Mouse (Mus musculus) embryo, embryonic 11.5 days (tissue): ENCODE data around the gene Fbxl5.

ENCODE experiments used
- DNase-seq: peaks from one replicate; pipeline ENCODE4 v3.0.0-alpha.2; 2012; ENCODE audit warnings: low read depth, low spot score

The Fbxl5 gene

DNA sequence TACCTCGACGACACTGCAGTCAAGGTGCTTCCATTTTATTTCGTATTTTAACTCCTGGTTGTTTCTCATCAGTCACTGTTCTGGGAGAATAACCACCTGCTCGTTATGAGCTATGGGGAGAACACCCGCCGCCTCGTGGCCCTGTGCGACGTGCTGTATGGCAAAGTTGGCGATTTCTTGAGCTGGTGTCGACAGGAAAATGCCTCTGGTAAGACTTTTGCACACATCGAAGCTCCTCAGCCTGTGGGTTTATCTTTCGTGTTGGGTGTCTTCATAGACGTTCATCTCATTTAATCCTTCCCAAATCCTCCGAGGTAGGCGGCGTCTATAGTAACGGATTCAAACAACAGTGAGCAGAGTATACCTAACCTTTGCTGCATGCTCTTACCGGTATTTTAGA lies at the start of gene Fbxl5:
TSS of gene Fbxl5 (minus strand) at position 101 of the 400 bp plus-strand sequence.
- no peak for DNase-seq

DNA sequence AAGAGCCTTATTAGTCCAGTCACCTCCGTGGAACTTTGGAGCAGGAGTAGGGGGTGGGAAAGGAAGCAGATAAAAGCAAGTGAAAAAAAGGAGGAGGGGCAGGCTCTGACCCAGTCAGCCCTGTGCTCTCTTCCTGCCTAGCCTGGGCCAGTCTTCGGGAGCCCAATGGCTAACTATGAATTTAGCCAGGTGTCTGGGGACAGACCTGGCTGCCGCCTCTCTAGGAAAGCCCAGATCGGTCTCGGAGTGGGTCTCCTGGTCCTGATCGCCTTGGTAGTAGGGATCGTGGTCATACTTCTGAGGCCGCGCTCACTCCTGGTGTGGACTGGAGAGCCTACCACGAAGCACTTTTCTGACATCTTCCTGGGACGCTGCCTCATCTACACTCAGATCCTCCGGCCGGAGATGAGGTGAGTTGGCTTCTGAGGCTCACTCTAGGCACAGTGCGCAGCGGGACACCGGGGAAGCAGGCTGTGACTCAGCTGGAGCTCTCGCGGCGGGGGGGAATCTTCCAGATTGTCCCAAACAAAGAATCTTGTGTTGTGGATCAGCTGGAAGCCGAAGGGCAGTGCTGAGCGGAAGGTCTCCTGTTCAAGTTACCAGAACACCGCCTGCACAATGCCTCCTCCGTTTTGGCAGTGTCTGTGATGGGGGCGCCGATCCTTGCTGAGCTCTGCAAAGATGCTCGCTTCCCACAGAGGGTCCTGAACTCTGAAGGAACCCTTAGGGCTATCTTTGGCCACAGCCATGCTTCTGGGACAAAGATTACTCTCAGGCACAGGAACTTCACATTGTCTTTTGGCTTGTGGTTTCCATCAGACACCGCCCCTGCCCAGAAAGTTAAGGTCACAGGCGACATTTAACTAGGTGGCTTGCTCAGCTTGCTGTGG lies 47.5 kb upstream of the Fbxl5 start:
- DNase-seq: no peak

DNA sequence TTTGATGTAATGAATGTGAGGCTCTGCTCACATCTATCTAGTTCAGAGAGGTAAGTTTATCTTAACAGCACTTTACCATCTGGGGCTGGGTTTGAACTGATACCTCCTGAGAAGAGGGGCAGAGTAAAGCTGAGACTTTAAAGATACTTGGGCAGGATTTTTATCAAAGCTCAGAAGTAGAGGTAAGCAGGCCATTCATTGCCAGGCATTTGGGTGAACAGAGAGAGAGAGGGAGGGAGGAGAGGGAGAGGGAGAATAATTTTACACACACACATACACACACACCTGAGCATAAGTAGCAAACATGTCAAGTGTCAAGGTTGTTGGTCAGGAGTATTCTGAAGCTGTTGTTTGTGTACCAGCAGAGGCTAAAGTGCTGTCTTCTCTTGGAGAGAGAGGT lies 46.8 kb upstream of the Fbxl5 start, which contains the start of gene Cd38:
TSS of gene Cd38 (plus strand) at position 301 of the 400 bp plus-strand sequence.
- DNase-seq: no peak

DNA sequence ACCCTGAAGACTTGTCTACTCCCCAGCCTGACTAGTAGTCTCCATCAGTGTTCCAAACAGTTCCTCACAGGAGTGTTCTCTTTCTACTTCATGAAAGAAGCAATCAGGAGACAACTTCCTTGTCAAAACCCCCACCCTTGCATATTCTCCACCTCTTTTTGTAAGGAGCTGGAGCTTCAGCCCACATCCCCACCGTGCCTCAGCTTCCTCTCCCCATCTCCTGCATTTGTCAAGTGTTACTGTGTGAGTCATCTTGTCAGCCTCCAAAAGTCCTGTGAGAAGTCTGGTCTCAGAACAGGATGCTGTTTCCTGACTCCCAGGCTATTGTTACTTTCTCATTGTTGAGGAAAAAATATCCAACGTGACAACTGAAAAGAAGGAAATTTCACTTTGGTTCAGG lies 43.9 kb upstream of the Fbxl5 start:
- no peak for DNase-seq

DNA sequence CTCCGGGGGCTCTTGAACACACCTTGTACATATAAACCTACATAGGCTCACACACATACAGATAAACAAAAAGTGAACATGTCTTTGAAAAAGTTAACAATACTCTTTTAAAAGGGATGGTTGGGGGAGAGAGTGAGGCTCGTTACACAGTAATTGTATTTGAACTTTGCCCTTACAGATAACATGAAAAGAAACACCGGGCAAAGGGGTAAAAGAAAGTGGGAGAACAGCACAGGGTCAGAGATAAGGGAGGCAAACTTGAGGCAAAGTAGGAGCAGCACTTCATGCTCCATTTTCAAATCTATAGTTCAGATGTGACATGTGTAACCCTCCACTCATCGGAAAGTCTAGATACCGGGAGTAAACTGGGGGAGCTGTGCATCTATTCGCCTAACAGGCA lies 42.2 kb upstream of the Fbxl5 start:
- no peak for DNase-seq

DNA sequence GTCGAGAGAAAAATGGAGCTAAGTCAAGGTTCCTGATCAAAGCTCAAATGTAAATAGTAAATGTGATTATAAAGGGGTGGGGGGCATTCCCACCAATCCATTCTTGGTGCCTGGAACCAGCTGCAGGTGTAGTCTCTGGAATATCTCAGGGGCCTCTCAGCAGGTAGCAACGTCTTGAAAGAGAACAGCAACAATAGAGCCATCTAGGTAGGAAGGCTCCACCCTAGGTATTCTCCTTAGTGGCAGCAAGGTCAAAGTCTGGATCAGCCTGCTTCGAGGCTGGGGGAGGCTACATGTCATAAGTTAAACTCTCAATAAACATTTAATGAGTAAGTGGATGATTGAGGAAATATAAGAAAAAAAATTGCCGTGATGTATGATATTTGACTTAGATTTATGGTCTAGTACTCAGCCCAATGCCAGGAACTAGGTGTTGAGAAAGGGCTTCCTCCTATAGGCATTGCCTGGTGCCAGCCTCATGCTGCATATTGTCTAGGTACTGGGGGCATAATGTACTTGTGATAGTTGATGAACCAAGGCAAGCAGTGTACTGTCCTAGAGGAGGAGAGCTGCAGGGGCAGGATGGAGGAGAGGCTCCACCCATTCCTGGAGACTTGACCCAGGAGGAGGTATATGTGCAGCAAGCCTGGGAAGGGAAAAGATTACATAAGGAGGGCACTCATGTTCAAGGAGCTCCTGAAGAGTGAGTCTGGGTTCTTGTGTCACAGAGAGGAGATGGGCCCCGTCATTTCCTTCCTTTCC lies 39.4 kb upstream of the Fbxl5 start:
- DNase-seq: no peak

DNA sequence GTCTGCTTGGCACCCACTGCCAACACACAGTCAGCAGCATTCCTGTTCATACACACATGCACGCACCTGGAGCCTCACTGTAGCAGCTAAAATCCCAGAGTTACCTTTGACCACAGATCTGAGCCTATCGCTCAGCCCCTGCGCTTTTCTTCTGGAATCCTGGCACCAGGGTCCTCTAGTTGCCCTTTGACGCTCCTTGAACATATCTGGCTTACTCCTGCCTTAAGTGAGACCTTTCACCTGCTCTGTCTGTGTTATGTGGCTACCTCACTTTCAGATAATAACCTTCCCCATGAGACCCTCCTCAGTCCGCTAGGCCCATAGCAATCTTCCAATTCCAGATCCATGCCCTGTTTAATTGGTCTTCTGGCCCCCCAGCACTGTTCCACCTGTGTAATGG lies 38.7 kb upstream of the Fbxl5 start:
- no peak for DNase-seq

DNA sequence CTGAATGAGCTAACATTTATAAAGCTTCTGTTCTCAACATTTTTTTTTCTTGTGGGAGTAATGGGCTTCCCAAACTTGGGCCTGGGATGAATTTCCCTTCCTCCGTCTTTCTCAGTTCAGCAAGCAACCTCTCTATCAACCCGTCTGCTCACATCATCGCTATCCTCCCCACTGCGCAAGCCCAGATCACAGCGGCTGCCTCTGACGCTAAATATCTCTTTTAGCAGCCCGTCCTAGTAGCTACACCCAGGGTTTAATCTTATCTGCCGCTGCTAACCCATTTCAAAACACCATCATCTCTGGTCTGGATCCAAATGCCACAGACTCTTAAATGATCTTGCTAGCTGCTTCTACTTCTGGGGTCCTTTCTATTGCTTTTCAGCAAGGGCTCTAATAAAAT lies 38.2 kb upstream of the Fbxl5 start:
- no peak for DNase-seq

DNA sequence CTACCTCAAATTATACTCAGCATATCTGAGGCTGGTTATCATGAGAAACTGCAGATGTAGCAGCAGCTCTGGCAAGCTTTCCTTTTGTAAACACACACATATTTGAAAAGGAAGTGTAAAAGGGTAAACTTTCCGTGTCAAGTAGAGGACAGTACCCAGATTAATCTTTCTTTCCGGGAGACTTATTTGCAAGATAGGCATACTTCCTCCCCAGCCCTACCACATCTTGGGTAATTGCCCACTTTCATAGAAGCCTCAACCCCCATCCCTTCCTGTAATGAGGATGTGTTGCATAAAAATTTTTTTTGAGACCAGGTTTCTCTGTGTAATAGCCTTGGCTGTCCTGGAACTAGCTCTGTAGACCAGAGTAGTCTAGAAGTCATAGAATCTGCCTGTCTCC lies 34.3 kb upstream of the Fbxl5 start:
- no peak for DNase-seq

DNA sequence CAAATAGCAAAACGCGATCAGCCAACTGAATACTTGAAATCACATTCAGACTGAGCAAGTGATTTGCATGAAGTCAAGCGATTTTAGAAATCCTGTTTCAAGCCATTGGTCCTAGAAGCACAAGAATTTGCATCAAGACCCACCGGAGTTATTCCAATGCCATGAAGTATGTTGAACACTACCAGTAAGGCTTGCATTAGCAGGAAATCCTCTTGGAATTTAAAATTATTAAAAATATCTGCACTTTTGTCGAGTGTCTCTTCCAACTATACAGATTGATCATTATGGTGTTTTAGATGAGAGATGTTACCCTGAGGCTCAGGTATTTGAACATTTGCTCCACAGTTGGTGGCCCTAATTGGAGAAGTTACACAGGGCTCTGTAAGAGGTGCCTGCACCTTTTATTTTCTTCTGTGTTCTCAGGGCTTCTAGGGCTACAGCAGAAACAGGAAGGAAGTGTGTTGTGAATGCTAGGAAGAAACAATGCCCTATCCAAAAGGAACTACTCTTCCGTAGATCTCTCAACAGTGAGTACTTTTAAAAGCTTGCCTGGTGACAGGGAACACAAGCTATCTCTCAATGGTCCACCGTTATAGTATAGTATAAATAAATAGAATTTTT lies 32.5 kb upstream of the Fbxl5 start:
- no peak for DNase-seq

DNA sequence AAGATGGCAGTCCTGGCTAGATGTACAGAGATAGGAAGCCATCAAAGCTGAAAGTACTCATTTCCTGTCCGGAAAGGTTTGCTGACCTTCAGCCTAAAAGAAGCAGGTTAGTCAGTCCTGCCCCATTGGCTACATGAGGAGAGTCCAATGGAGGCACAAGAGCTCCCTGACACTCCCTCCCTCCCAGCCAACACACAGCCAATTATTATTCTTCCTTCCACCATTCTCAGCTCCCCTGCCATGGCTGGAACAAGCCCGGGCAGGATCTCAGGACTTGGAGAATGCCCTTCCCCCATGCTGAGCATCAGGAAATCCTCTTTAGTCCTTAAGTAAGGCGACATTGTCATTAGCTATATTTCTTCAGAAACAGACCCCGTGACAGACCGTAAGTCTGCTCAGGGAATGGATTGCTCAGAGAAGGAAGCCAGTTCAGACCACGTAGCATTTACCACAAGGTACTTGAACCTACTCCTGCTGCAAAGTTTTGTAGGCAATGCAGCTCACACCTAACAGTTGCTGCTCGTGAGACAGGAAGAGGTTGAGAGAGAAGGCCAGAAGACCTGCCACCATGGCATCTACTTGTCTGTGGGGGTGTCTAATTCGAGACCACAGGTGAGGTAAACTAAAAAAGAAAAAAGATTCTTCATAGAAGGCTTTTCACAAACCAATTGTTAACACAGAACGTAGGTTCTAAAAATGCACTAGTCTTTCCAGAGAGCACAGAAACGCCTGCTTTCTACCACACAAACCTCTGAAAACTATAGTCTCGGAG lies 31.8 kb upstream of the Fbxl5 start:
- no peak for DNase-seq

DNA sequence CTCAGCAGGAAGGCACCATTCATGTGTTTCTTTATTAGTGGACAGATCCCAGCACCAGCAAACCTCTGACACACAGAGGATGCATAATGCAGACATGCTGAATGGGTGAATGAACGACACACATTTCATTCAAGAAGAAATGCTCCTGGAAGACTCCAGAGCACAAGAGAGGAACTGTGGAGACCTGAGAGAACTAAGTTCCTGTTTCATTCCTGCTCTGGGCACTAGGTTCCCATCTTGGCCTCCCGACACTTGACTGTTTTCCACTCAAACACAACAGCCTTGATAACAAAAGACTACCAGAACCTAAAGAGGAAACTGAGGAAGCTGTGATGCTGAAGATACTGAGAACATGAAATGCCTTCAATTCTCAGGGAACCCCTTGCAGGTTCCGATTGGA lies 26.8 kb upstream of the Fbxl5 start:
- DNase-seq: no peak

DNA sequence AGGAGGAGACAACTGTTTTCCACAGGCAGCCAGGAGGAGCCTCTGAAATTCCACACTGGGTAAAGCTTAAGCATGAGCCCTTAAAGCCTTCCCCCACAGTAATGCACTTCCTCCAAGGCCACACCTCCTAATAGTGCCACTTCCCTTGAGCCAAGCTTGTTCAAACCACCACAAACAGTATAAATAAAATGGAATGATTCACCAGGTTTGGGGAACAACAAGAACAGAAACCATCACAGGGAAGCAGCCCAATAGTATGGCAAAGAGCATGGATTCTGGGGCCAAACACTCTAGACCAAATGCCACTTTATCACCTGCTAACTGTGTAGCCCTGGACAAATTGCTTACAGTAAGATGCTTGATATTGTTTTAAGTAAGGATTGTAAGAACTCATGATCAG lies 26.1 kb upstream of the Fbxl5 start:
- no peak for DNase-seq

DNA sequence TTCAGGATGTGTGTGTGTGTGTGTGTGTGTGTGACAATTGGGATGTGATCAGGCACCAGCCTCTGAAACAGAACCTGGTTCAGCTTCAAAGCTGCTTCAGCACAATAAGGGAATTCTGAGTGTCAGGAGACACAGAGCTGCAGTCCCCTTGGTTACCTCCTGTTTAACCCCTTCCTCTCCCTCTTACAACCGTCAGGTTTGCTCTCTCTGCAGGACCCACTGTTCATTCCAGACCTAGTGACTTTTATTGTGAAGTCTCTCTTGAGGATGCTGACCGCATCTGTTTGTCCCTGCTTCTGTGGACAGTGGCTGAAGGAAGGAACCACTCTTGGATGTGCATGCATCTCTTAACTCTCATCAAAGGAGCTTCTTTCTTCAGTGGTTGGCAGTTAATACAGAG lies 24.8 kb upstream of the Fbxl5 start:
- DNase-seq: no peak

DNA sequence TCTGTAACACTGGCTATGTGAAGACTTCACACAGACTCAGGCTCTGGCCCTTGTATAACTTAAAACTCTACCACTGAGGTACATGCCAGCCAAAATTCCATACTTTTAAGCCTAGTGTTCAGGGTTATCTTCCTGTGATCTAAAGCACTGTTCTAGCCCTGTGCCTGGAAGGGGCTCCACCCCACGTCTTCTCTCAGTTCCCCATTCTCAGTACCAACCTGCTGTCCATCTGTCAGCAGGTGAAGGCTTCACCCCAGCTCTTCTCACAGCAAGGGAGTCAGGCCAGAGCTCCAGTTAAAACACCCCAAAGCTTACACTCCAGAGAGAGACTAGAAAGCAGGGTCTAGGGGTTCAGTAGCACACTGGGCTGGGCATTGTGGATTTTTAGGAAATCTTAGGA lies 24.2 kb upstream of the Fbxl5 start:
- DNase-seq: no peak

DNA sequence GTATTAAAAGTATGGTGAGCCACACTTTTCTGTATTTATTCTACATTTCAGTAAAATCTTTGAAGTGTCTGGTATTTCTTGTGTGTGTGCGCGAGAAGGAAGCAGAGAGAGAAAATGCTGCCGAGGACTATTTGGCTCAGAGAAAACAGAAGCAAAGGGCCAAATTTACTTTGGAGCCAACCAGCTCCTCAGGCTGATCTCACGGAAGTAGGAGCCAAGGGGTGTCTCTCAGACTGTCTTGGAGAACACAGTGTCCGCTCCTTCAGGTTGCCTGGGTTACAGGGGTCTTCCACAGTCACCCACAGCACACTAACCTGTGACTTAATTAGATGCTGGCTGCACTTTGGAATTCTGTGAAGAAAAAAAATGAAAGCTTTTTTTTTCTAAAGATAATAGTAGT lies 23.6 kb upstream of the Fbxl5 start:
- DNase-seq: no peak

DNA sequence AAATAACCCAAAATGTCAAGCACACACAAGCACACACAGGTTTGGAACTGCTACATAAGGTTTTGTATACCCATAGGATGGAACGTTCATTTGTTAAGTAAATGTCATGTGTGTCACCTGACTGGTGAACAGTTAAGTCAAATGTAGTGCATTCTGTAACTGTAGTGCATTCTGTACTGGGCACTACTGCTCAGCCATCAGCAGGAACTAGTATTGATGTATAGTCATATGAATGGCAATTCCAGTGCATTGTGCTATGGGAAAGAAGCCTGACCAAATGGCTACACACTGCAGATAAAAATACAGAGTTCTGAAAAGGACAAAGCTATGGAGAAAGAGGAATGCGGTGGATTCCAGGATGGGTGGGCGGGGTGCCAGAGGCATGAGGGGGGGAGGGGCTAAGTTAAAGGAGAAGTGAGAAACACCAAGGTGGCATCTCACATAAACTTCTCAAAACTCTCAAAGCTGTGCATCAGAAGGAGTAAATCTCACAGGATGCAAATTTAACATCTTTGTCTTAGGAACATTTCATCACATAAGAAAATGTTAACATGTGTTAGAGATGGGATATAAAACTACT lies 21.2 kb upstream of the Fbxl5 start:
- no peak for DNase-seq

DNA sequence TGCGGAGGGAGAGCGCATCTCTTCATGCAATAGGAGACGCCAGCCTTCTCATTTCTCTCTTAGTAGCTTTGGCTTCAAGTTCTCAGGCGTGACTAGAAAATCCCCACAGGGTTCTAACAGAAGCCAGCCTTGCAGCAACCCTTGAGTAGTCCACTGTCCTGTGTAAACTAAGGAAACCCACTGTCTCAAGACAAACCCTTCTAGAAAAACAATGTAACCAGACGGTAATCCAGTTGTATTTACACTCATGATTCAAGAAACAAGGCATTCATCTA lies 20.5 kb upstream of the Fbxl5 start:
- no peak for DNase-seq

DNA sequence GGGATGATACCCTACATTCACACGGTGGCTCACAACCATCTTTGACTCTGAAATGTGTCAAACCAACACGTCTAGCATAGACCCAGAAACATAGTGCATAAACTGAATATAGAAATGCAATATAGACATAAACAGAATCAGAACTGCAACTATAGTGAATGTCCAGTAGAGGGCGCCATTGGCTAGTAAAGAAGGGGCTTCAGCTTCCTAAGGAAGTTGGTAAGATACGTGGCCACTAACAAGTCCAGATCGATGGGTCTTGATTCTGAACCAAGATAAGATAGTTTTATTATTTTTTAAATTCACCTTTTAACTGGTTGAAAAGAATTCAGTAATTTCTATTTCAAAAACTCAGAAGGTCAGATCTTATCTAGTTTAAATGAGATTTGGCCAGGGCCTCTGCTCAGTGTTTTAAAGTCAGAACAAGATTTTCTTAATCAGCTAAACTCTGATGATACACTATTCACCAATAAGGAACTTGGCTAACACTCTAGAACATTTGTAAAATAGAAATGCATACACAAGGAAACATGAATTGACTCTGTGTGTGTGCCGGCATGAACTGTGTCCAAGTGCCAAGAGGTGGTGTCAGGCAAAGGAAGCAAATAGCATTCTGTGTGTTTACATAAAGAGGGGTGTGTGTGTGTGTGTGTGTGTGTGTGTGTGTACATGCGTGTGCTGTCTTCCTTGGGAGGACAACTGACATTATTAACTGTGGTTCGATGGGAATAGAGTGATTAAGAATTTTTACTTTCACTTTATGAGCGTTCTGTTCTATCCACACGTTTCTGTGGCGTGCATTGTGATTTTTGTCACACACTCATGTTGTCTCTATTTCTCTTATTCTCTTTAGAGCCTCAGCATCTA lies 19.9 kb upstream of the Fbxl5 start:
- DNase-seq: peak; percentile 48

DNA sequence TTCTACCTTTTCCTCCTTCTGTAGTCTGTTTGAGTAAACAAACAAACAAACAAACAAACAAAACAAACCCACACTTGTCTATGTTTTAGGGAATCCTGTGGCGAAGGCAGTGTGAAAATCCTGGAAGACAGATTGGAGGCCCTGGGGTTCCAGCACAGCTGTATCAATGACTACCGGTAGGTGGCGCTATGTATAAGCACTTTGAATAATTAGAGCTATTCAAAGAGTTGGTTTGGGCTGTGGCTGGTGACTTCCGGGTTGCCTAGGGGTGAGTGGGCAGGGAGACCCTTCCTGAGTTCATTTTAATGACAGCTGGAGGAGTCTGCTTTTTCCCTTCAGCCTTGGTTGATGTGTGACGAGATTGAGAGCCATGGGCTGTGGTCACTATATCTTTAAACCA lies 15.9 kb upstream of the Fbxl5 start:
- peak; percentile 39 for DNase-seq

DNA sequence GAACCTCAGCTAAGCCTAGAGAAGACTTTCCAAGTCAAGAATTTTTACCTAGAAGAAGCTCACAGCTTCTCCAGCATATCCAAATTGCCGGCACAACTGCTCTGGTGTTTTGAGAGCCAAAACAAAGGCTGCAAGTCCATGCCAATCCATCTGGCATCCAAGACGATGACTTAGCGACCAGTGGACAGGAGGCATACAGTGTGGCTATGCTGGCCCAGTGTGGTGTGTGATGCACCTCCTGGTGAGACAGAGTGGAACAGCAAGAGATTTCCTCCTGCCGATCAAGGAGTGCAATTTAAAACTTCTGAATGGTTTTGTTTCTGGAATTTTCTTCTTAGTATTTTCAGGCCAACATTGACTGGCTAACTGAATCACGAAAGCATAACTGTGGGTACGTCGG lies 15.2 kb upstream of the Fbxl5 start:
- DNase-seq: no peak
